Comparison of ENCODE assay signal across 14 mouse cellular contexts in the genomic region with DNA sequence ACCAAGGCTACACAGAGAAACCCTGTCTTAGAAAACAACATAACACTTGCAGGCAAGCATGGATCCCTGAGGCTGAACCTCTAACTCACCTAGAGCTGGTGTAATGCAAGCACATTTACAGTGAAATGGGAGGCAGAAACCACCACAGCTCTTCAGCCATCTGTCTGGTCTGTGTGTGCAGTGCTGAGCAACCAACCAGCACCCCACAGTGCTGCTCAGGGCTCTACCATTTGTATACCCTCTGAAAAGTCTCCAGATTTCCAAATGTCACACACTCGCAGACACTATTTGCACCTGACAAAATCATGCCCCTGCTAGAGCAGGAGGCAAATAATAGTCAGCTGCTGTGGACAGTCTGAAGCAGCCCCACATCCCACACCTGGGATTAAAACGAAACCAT. TPM values are rescaled to one million over a fixed set of nuclear protein-coding genes. Genes with fewer than 3 reads are reported as not detected.
DNase-seq lines count a peak whose midpoint lies in the region; ATAC-seq lines count a peak whose summit lies in the region.
"Had no signal": no experiment of that assay in that cellular context is flagged by ENCODE, and none has a peak within 500 bp of the region (broad histone marks: within the 10 kb centered on the region; RNA-seq: fewer than 3 reads in every experiment).

No protein-coding gene starts in this region.

- ATAC-seq in heart, embryonic 12.5 days (ENCODE audit: insufficient number of reproducible peaks, low FRiP score): no peak

- WGBS in heart, embryonic 12.5 days: 86% methylated on average over 2 of the region's 2 CpGs

- peaks cover 57% of the 10 kb centered on the region for H3K4me1 ChIP-seq in heart, embryonic 12.5 days (replicated peaks)

- intact Hi-C loops in heart, postnatal 36 days (cut with DNase I): no loop called here

- H3K27ac ChIP-seq in heart, embryonic 12.5 days (ENCODE audit: poor library complexity, severe bottlenecking): peak overlapping the region; percentile 76
- H3K27ac ChIP-seq: kidney, postnatal 0 days; midbrain, embryonic 12.5 days had no signal

- no peak overlapping the region for H3K4me3 ChIP-seq in heart, embryonic 12.5 days
- H3K4me3 ChIP-seq: midbrain, embryonic 12.5 days had no signal

- DNase-seq in heart, postnatal 36 days: no peak
- peak; percentile 37 to 62 for DNase-seq in layer of hippocampus, adult 18-20 months (ENCODE audit: low spot score in 2 of 2)
- no peak for DNase-seq in layer of hippocampus, postnatal 10 days (ENCODE audit: low spot score in 2 of 2)
- peak; percentile 55 for DNase-seq in cerebellum, adult 8-10 months
- peak; percentile 59 for DNase-seq in layer of hippocampus, adult 9-11 months
- DNase-seq in gastrocnemius, adult 18-20 months (ENCODE audit: low spot score): no peak
- DNase-seq: adrenal gland, adult 8-10 months; lung, postnatal 14 days; right cerebral cortex, postnatal 25 days; thymus, postnatal 4 days had no signal

- H3K27me3 ChIP-seq in heart, embryonic 12.5 days (replicated peaks): no peaks in the 10 kb centered on the region
- H3K27me3 ChIP-seq: midbrain, embryonic 12.5 days had no signal

- H3K9me3 ChIP-seq in heart, embryonic 12.5 days (replicated peaks): no peaks in the 10 kb centered on the region
- H3K9me3 ChIP-seq: midbrain, embryonic 12.5 days had no signal

- no peak overlapping the region for H3K4me2 ChIP-seq in heart, embryonic 12.5 days
- H3K4me2 ChIP-seq: liver, embryonic 11.5 days; midbrain, embryonic 12.5 days had no signal

- H3K36me3 ChIP-seq in heart, embryonic 12.5 days: no peaks in the 10 kb centered on the region
- H3K36me3 ChIP-seq: midbrain, embryonic 12.5 days had no signal

- peak overlapping the region; percentile 36; the same call in 1 of the 2 replicates for H3K9ac ChIP-seq in heart, embryonic 12.5 days
- H3K9ac ChIP-seq: midbrain, embryonic 12.5 days had no signal

RNA-seq across cellular contexts. Expression of gene Rere, which starts 31.2 kb away (rescaled TPM):
- 29.5 and 37.9 TPM in 2 replicates for polyA plus RNA-seq in heart, embryonic 12.5 days (2016; fragmentation: Nextera tagmentation; extraction: Ambion mirVana)
- total RNA-seq in heart, postnatal 36 days (2021): 10 to 100 TPM; 51.5 to 52.0 TPM
- total RNA-seq in layer of hippocampus, adult 18-20 months (2021): 100 to 1,000 TPM; 128 to 139 TPM
- total RNA-seq in layer of hippocampus, postnatal 10 days (2021): 100 to 1,000 TPM; 108 to 117 TPM
- total RNA-seq in gastrocnemius, adult 18-20 months (2021): 10 to 100 TPM; 66.1 to 70.4 TPM

Comparison
In these comparisons a context has a peak if more than half of its experiments do, and no peak if none do; other contexts are left out.
1. DNase-seq: peak in layer of hippocampus, adult 18-20 months (2 of 2), cerebellum, adult 8-10 months (single experiment) and layer of hippocampus, adult 9-11 months (single experiment); none in heart, postnatal 36 days (0 of 2), layer of hippocampus, postnatal 10 days (0 of 2) and gastrocnemius, adult 18-20 months (single experiment).